Mouse (Mus musculus): ENCODE measurements around the gene Pign.

The Pign gene
- long read RNA-seq, experiment 1, partial matches to known transcripts = 2 of 6 reads
- long read RNA-seq, experiment 1, other reads (novel, unspliced or antisense) = 3 of 6 reads
- long read RNA-seq, experiment 2, partial matches to known transcripts = 2 of 4 reads
- long read RNA-seq, experiment 2, other reads (novel, unspliced or antisense) = 1 of 4 reads

GRCm38 (mm10) chr1:105663171-105663961, at the start of gene Pign, which contains the start of gene Relch:
Gene Pign (minus strand): TSS chr1:105663677.
Gene Relch (plus strand): TSS chr1:105663861.
- intact Hi-C loops (cut with DNase I) = no loop called here

GRCm38 (mm10) chr1:105712822-105713221, 49.3 kb upstream of the Pign start:
- intact Hi-C loops (cut with DNase I) = no loop called here

GRCm38 (mm10) chr1:105711227-105711626, 47.8 kb upstream of the Pign start:
- intact Hi-C loops (cut with DNase I) = loop anchor here (1.0 kb wide), 1 partner anchor 51 kb away; no protein-coding TSS in a partner anchor

GRCm38 (mm10) chr1:105709415-105709814, 45.9 kb upstream of the Pign start:
- intact Hi-C loops (cut with DNase I) = no loop called here

- intact Hi-C loops (cut with DNase I) = no loop called here
Measured at GRCm38 (mm10) chr1:105700984-105701530, 37.6 kb upstream of the Pign start.

- intact Hi-C loops (cut with DNase I) = no loop called here
Measured at GRCm38 (mm10) chr1:105695581-105695980, 32.1 kb upstream of the Pign start.

GRCm38 (mm10) chr1:105685501-105685900, 22.0 kb upstream of the Pign start:
- intact Hi-C loops (cut with DNase I) = no loop called here

- intact Hi-C loops (cut with DNase I) = no loop called here
Measured at GRCm38 (mm10) chr1:105680587-105680986, 17.1 kb upstream of the Pign start.

- intact Hi-C loops (cut with DNase I) = no loop called here
Measured at GRCm38 (mm10) chr1:105674763-105675162, 11.3 kb upstream of the Pign start.

- intact Hi-C loops (cut with DNase I) = no loop called here
Measured at GRCm38 (mm10) chr1:105669700-105670099, 6.2 kb upstream of the Pign start.

- intact Hi-C loops (cut with DNase I) = no loop called here
Measured at GRCm38 (mm10) chr1:105663962-105664812, 710 bp upstream of the Pign start.

- intact Hi-C loops (cut with DNase I) = no loop called here
Measured at GRCm38 (mm10) chr1:105662820-105663170, 682 bp downstream of the Pign start.

GRCm38 (mm10) chr1:105660015-105660414, 3.5 kb downstream of the Pign start:
- intact Hi-C loops (cut with DNase I) = loop anchor here (1.0 kb wide), 1 partner anchor 51 kb away; no protein-coding TSS in a partner anchor

GRCm38 (mm10) chr1:105653981-105654380, 9.5 kb downstream of the Pign start:
- intact Hi-C loops (cut with DNase I) = no loop called here

- intact Hi-C loops (cut with DNase I) = no loop called here
Measured at GRCm38 (mm10) chr1:105650650-105651049, 12.8 kb downstream of the Pign start.

- intact Hi-C loops (cut with DNase I) = no loop called here
Measured at GRCm38 (mm10) chr1:105644093-105644492, 19.4 kb downstream of the Pign start.

GRCm38 (mm10) chr1:105630481-105630880, 33.0 kb downstream of the Pign start:
- intact Hi-C loops (cut with DNase I) = loop anchor here (2.0 kb wide), 1 partner anchor 644 kb away; no protein-coding TSS in a partner anchor

GRCm38 (mm10) chr1:105589673-105590072, 73.8 kb downstream of the Pign start:
- intact Hi-C loops (cut with DNase I) = no loop called here

GRCm38 (mm10) chr1:105588697-105589096, 74.8 kb downstream of the Pign start:
- intact Hi-C loops (cut with DNase I) = no loop called here

- intact Hi-C loops (cut with DNase I) = no loop called here
Measured at GRCm38 (mm10) chr1:105582800-105583199, 80.7 kb downstream of the Pign start.

GRCm38 (mm10) chr1:105580909-105581308, 82.6 kb downstream of the Pign start:
- intact Hi-C loops (cut with DNase I) = no loop called here

All from adrenal gland (tissue).